Mouse (Mus musculus) kidney, adult 9 months (tissue): ENCODE measurements around the gene Bahcc1.

Experiments
- DNase-seq: peaks from one replicate; pipeline ENCODE4 v3.0.0; 2022

Bahcc1 gene

GRCm38 (mm10) chr11:120232230-120233097 lies at the start of gene Bahcc1:
Bahcc1 (plus strand) TSS chr11:120232947.
- DNase-seq: peak; percentile 100

DNA sequence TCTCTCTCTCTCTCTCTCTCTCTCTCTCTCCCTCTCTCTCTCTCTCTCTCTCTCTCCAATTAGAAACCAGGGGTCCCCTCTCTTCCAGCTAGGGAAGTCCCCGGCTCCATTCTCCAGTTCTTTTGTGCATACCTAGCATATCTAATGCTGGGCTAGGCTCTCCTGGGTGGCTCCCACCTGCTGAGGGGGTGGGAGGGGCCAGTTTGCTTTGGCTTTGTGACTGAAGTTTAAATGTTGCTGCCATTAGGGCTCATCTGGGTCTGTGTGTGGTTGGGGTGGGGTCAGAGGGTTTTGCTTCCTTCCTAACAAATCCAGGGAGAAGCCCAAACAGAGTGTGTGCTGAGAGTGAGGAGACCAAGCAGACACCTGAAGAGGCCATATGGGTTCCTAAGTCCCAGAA lies 49.6 kb upstream of the Bahcc1 start:
- DNase-seq: no peak

DNA sequence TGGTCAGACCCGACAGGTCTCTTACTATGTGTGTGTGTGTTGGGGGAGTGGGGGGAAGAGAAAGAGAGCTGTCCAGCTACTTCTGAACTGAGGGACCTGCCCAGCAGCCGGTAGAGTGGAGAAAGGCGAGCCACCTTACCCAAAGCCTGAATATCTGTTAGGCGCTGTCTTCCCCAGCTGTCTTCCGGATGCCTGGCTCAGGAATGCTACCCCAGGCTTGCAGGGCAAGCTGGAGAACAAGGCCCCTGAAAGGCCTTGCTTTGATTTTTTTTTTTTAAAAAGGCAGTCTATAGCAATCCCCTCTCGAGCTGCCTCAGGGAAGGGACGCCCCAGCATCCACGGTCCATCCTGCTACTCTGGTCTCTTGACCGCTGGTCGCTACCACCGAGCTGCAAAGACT lies 49.0 kb upstream of the Bahcc1 start:
- DNase-seq: no peak

- DNase-seq: peak; percentile 97
Observed at GRCm38 (mm10) chr11:120184371-120185315, 48.1 kb upstream of the Bahcc1 start.

- DNase-seq: peak; percentile 49
Observed at GRCm38 (mm10) chr11:120185316-120186141, 47.2 kb upstream of the Bahcc1 start.

- DNase-seq: peak; percentile 40
Observed at GRCm38 (mm10) chr11:120186145-120186740, 46.5 kb upstream of the Bahcc1 start.

DNA sequence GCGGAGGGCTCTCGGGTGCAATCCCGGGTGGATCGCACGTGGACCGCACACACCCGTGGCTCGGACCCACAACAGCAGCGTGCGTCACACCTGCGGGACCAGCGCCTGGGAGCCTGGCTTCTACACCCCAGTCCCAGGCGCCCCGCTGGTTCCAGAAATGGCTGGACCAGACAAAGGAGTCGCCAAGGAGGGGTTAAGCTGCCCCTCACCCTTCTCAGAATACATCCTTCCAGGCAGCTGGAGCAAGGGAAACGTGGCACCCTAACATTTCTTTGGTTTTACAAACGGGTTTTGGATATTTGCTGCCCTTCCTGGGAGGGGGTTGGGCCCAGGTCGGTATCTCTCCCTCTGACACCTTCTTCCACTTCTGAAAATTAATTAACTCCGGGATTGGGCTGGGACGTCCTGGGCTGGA lies 45.9 kb upstream of the Bahcc1 start:
- peak; percentile 48 for DNase-seq

DNA sequence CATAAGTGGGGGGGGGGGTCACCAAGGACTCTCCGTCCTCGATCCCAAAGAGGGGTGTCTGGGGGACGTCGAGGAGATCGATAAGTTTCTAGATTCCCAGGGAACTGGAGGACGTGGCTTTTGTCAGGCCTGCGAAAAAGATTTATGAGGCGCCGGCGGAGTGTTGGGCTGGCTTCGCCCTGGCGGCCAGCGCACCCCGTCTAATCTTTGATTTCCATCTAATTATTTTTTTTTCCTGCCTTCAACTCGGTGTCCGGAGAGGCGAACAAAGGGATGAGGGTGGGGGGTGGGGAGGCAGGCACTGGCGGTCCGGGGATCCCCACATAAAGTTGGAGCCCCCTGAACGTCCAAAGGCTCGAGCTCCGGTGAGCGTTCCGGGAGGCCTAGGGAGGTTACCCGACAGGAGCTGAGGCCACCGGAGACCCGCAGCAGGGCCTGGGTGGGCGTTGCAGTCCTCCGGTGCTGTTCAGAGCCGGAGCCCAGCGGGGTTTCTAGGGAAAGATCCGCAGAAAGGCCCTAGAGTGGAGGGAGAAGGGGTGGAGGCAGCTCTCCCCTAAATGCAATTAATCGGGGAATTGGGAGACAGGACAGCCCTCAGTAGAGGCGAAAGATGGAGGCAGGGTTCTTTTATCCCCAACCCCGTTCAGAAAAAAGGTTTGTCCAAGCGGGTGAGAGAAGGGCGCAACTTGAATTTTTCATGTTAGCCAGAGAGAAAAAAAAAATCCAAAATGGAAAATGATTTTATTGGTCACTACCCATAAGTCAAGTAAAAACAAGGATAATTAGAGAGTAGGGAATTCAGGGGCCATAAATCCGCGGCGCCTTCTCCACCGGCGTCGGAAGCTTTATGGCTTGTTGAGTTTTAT lies 45.3 kb upstream of the Bahcc1 start:
- DNase-seq: peak; percentile 56

DNA sequence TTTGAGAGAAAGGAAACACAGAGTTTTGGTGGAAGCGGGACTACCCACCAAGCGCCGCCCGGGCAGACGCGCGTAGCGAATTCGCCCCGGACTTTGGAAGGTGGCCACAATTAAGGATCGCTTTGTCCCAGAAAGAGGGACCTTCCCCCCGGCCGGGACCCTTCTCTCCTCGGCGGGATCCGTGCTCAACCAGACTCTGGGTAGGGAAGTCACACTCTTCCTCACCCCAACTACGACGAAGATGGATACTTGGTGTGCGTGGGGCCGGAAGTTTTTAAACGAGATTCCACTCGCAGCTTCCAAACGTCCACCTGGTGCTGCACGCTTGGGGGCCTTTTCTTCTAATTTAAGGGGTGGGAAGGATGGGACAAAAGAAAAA lies 44.7 kb upstream of the Bahcc1 start:
- peak; percentile 52 for DNase-seq

DNA sequence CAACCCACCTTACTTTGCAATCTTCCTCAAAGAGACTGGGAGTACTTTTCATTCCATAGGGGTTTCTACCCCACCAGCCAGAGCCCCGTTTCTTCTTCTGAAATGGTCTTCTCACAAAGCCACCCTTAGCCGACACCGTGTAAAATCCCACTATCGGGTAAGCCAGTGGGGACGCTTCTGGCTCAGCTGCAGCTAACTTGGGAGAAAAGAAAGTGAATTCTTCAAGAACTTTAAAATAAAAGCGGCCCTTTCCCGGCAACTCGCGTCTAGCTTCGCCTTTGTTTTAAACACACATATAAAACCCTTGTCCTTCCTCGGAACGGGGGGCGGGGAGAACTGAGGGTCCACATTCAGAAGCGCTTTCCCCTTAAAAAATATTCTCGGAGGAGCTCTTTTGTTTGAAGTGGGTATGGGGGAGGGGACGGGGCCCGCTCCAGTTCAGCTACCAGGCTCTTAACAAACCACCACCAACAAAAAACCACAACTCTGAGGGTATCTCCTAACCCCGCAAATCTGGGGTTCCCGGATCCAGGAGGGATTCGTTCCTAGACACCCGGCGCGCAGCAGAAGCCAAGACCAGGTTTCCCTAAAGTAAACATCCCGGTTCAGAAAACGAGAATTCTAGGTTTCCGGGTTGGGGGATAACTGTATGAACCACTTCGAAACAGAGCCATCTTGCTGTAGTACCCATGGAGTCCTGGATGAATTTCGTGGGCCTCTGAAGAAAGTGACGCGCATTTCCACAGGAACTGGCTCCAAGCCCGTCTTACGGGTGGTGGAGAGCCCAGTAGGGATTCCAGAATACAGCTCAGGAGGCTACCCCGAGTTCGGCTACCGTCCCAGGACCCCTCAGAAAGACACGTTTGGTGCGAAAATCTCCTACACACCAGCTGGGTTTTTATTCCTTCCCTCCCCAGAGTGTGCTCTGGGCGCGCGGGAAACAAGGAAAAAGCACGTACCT lies 44.0 kb upstream of the Bahcc1 start:
- peak; percentile 69 for DNase-seq

- DNase-seq: peak; percentile 99
Observed at GRCm38 (mm10) chr11:120189459-120190312, 43.1 kb upstream of the Bahcc1 start.

GRCm38 (mm10) chr11:120190526-120191412 lies 42.0 kb upstream of the Bahcc1 start:
- DNase-seq: no peak

DNA sequence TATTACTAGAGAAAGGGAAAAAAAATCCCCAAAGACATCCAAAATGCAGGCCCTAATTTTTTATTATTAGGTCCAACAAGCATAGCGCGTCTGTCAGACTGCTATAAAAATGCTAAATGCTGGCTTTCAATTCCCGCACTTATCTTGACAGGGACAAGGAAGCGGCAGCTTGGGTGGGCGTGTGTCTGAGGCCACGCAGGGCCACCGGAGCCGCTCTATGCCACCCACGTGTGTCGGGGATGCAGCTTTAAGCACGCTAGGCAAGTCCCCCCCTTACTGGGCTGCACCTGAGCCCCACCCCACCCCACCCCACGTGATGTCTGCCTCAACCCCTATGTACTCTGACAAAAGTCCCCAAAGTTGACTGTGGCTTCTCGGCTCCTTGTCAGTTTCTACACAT lies 33.9 kb upstream of the Bahcc1 start:
- no peak for DNase-seq

DNA sequence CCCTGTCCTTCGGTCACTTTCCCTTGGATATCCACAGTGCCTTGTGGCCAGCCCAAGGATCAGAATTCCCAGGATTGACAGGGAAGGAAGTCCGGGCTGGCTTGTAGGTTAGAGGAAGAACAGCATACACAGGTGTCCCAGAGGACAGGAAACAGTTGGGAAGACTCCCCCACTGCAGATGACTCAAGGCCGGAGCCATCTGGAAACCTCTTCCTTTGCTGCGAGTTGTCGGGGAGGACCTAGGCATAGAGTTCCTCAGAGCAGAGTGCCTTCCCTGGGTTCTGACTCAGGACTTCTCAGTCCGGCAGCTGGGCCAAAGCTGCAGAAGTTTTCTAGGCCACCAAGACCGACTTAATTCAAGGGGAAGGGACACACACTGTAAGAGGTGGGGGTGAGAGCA lies 33.0 kb upstream of the Bahcc1 start:
- DNase-seq: no peak

GRCm38 (mm10) chr11:120200621-120201020 lies 32.1 kb upstream of the Bahcc1 start:
- DNase-seq: no peak

GRCm38 (mm10) chr11:120204200-120204599 lies 28.5 kb upstream of the Bahcc1 start:
- DNase-seq: no peak

DNA sequence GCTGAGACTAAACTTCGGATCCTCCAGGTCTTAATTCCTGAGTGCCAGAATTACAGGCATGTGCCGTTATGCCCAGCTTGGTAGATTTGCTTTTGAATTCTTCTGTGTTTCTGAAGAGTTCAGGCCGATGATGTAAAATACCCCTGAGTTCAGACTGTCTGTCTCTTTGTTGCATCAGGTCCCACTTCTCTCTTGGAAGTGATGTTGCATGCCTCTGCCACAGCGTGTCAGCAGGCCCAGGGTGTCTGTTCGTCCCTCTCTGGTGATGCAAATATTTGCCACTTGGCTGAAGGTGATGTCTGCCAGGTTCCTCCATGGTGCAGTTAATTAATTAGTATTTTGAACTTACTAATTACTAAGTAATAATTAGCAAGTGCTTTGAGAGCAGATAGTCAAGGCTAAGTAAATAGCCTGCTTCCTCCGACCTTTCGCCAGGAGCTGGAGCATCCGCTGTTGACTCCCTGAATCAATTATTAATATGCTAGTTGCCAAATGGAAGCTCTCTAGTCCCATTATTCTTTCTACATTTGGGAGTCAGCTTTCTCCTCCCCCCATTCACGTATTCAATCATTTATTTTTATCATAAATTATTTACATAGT lies 26.6 kb upstream of the Bahcc1 start:
- peak; percentile 83 for DNase-seq

GRCm38 (mm10) chr11:120206669-120207090 lies 26.1 kb upstream of the Bahcc1 start:
- no peak for DNase-seq
